Mouse (Mus musculus): ENCODE data around the gene Esp8. TPM values are rescaled to one million over a fixed set of nuclear protein-coding genes. Genes with fewer than 3 reads are reported as not detected.

The Esp8 gene
- not detected in 2 replicates for polyA plus RNA-seq (2012; rRNA removed)

DNA sequence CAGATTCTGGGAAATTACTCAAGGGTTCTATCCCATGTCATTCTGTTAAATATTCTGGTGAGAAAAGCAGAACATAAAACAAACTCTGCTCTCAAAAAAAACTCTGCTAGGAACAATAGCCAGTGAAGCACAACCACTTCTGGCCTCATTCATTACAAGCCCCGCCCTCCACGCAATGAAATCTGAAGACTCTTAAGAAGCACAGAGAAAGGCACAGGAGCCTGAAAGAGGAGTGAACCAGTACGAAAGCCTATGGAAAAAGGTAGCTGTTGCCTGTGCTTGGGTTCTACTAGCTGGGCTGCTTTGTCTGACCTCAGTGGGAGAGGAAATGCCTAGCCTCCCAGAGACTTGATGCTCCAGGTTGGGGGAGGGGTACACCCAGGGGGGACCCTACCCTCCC lies at the start of gene Esp8:
Gene Esp8, plus strand, starts transcription at position 205 of the 400 bp plus-strand sequence.

DNA sequence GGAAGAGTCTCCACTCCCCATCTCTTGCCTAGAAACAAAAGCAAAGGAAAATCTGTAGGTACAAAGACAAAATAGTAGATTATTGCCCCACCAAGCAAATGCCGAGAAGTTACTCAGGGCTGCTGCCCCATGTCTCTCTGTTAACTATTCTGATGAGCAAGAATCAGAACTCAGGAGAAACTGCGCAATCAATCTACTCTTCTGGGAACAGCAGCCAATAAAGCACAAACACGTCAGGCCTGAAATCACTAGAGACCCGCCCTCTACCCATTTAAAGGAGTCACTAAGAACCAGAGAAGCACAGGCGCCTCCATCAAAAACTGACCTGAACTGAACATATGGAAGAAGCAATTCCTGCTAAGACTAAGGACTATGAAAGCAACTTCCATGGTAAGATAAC lies 41.4 kb downstream of the Esp8 start, which contains the start of gene Esp6:
Gene Esp6, plus strand, starts transcription at position 301 of the 400 bp plus-strand sequence.

Other genes with a start within 250 kb of the Esp8 start
- not detected in 2 replicates for gene Crisp1, start 200.8 kb upstream of the Esp8 start, polyA plus RNA-seq (2012; rRNA removed)
- not detected in 2 replicates for gene Esp6, start 41.5 kb downstream of the Esp8 start, polyA plus RNA-seq (2012; rRNA removed)
- gene Esp4, start 78.6 kb downstream of the Esp8 start, polyA plus RNA-seq (2012; rRNA removed) = not detected in 2 replicates
- gene Esp3, start 112.1 kb downstream of the Esp8 start, polyA plus RNA-seq (2012; rRNA removed) = not detected in 2 replicates
- gene Esp1, start 207.1 kb downstream of the Esp8 start, polyA plus RNA-seq (2012; rRNA removed) = not detected in 2 replicates